Mouse (Mus musculus) small intestine, adult 2 months (tissue): Measurements from ENCODE around the gene Chd1.

Experiments used
- CTCF ChIP-seq: fragments of 200-500 bp; IDR thresholded peaks from 2 replicates; pipeline ENCODE4 v1.5.1; 2012; ENCODE audit warnings: low read depth, mild to moderate bottlenecking, control low read depth, inconsistent platforms, low read length, moderate library complexity, mixed read lengths; ENCODE audit not compliant: insufficient replicate concordance, insufficient read length; ENCODE audit errors: extremely low read depth
- POLR2A ChIP-seq: fragments of 200-500 bp; IDR thresholded peaks from 2 replicates; pipeline ENCODE4 v1.6.1; 2012; ENCODE audit warnings: low read depth, mild to moderate bottlenecking, control low read depth, inconsistent platforms, low read length, moderate library complexity

DNA sequence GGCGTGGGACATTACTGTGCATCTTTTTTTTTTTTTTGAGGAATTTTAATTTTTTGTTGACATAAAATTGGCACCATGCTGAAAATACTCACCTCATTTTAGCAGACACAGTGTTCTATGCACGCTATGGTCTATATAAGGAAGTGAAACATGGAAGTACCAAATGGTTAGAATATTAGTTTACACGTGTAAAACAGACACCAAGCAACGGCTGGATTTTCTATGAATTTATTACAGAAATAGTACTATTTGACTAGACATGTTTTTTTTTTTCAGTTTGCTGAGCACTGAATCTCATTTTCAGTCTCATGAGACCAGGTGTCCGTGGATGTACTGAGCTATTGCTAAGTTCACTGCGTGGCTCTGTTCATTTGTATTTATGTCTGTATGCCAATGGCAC lies 69.2 kb downstream of the Chd1 start:
- TF ChIP-seq POLR2A (no peak), CTCF (no peak)
